Mouse (Mus musculus) stomach, embryonic 16.5 days (tissue): Measurements from ENCODE around the gene Ocln. TPM values are rescaled to one million over a fixed set of nuclear protein-coding genes. Genes with fewer than 3 reads are reported as not detected.
"Not testable (repeated sequence)": the region's sequence is repeated elsewhere in the genome, so short reads cannot be mapped to it uniquely, and the experiment has no call there.

ENCODE experiments used
- ATAC-seq: fragments of 200-750 bp; cut with Nextera tagmentation; 2 replicates; pipeline ENCODE4 v1.8.0; 2017; ENCODE audit warnings: moderate number of reproducible peaks, moderate TSS enrichment; ENCODE audit not compliant: insufficient read depth, low FRiP score
- H3K27ac ChIP-seq: fragments of 300-500 bp; sonication (generic); 2 replicates; pipeline ENCODE4 v1.5.1; 2014; ENCODE audit warnings: low read length
- H3K27me3 ChIP-seq: fragments of 300-500 bp; sonication (generic); 2 replicates; pipeline ENCODE4 v1.6.1; 2014; ENCODE audit warnings: low read length, control low read depth, mixed read lengths; ENCODE audit not compliant: control insufficient read depth, insufficient read depth
- H3K36me3 ChIP-seq: fragments of 300-500 bp; sonication (generic); 2 replicates; pipeline ENCODE4 v1.6.1; 2014; ENCODE audit warnings: low read length; ENCODE audit not compliant: control insufficient read depth, insufficient read depth
- H3K4me1 ChIP-seq: fragments of 300-500 bp; sonication (generic); 2 replicates; pipeline ENCODE4 v1.6.1; 2014; ENCODE audit warnings: low read length, control low read depth, mixed read lengths; ENCODE audit not compliant: control insufficient read depth, insufficient read depth
- H3K4me2 ChIP-seq: fragments of 300-500 bp; sonication (generic); 2 replicates; pipeline ENCODE4 v1.6.1; 2014; ENCODE audit warnings: low read depth, low read length, mixed read lengths
- H3K4me3 ChIP-seq: fragments of 300-500 bp; sonication (generic); replicated peaks from 2 replicates; pipeline ENCODE4 v1.5.1; 2014; ENCODE audit warnings: mild to moderate bottlenecking, low read length
- H3K9ac ChIP-seq: fragments of 300-500 bp; sonication (generic); 2 replicates; pipeline ENCODE4 v1.6.1; 2014; ENCODE audit warnings: low read length
- H3K9me3 ChIP-seq: fragments of 300-500 bp; sonication (generic); replicated peaks from 2 replicates; pipeline ENCODE4 v1.6.1; 2016; ENCODE audit warnings: low read length, control low read depth; ENCODE audit not compliant: control insufficient read depth
- WGBS: fragments of 180-500 bp; shearing (Covaris S2); extraction: QIAGEN DNeasy Blood & Tissue Kit; methylation state at CpG from one replicate; pipeline ENCODE4 v1.1.7; 2014; 5-methylcytosine and 5-hydroxymethylcytosine counted together
- polyA plus RNA-seq: library from polyadenylated mRNA; unstranded; fragments of >200 nt; fragmentation: Nextera tagmentation; extraction: Ambion mirVana; gene quantifications from 2 replicates; pipeline ENCODE4 v1.2.1, GENCODE M21; 2015

Ocln gene
- polyA plus RNA-seq, 1 experiment from 2014 or later, result 65.9 TPM

GRCm38 (mm10) chr13:100490424-100490823, 62.1 kb downstream of the Ocln start:
- H3K36me3 ChIP-seq, result no peaks in the 10 kb centered on the region; the same call in 1 of the 2 replicates
- H3K27me3 ChIP-seq, result no peaks in the 10 kb centered on the region
- no peaks in the 10 kb centered on the region for H3K9me3 ChIP-seq
- 85% methylated on average over 5 of the region's 5 CpGs for WGBS
- 0 out of 2 replicates have a peak overlapping the region, but pooled peaks have one; percentile 46 for H3K9ac ChIP-seq
- no peak overlapping the region for H3K27ac ChIP-seq
- ATAC-seq, result no peak
- H3K4me3 ChIP-seq, result no peak overlapping the region
- peaks cover 3% of the 10 kb centered on the region; the same call in 1 of the 2 replicates for H3K4me1 ChIP-seq
- no peak overlapping the region for H3K4me2 ChIP-seq

DNA sequence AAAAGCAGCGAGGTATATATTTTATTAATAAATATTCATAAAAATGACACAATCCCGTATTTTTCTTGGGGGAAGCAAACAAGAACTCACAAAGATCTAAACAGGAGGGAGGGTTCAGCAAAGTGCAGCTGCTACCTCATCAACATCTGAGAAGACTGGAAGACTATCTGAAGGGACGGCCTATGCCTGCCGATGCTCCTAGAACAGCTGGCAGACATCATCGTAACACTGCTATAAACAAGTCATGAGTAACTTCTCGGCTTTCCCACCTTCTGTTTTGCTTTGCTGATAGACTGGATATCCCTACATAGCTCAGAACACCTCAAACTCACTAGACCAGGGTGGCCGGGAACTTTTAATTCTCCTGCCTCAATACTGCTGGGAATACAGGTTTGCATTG, 68.9 kb downstream of the Ocln start:
- H3K27ac ChIP-seq, result no peak overlapping the region
- peaks cover 3% of the 10 kb centered on the region; the same call in 1 of the 2 replicates for H3K36me3 ChIP-seq
- H3K9ac ChIP-seq, result no peak overlapping the region
- no peak for ATAC-seq
- H3K27me3 ChIP-seq, result no peaks in the 10 kb centered on the region
- H3K4me3 ChIP-seq, result no peak overlapping the region
- H3K4me2 ChIP-seq, result no peak overlapping the region
- no peaks in the 10 kb centered on the region for H3K9me3 ChIP-seq
- H3K4me1 ChIP-seq, result no peaks in the 10 kb centered on the region
- 54% methylated on average over 7 of the region's 7 CpGs for WGBS

GRCm38 (mm10) chr13:100463527-100464222, 88.8 kb downstream of the Ocln start:
- no peak for ATAC-seq
- Histone ChIP-seq H3K27me3 (no peaks in the 10 kb centered on the region), H3K4me2 (no peak overlapping the region), H3K36me3 (peaks cover 13% of the 10 kb centered on the region), H3K9ac (no peak overlapping the region), H3K4me3 (no peak overlapping the region), H3K27ac (no peak overlapping the region), H3K9me3 (no peaks in the 10 kb centered on the region), H3K4me1 (no peaks in the 10 kb centered on the region)
- WGBS, result 71% methylated on average over 2 of the region's 2 CpGs

DNA sequence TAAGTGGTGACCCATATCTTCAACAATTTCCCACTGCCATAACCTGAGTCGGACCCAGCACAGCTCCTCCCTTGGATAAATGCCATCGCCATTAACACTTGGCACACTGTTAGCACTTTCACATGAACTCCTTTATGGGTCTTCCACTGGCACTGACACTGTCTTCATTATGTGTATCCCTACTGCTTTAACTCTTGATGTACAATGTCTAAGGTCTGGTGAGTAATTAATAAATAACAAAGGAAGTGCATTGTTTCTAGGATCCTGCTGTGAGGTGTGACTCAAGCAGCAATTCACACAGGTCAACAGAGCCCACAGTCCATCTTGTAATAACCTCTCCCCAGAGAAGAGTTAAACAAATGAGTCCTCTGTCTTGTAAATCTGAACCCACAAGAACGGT, 91.2 kb downstream of the Ocln start:
- WGBS, result 75% methylated on average over 3 of the region's 3 CpGs
- no peak for ATAC-seq
- no peak overlapping the region for H3K9ac ChIP-seq
- H3K27me3 ChIP-seq, result no peaks in the 10 kb centered on the region
- no peaks in the 10 kb centered on the region for H3K36me3 ChIP-seq
- H3K27ac ChIP-seq, result no peak overlapping the region
- H3K9me3 ChIP-seq, result no peaks in the 10 kb centered on the region
- H3K4me1 ChIP-seq, result no peaks in the 10 kb centered on the region
- no peak overlapping the region for H3K4me3 ChIP-seq
- H3K4me2 ChIP-seq, result no peak overlapping the region

- H3K4me3 ChIP-seq, H3K27ac ChIP-seq, H3K4me2 ChIP-seq, H3K36me3 ChIP-seq, H3K27me3 ChIP-seq, H3K4me1 ChIP-seq, H3K9me3 ChIP-seq, H3K9ac ChIP-seq, ATAC-seq: not testable (repeated sequence)
- 75% methylated on average over 8 of the region's 8 CpGs for WGBS
Observed at GRCm38 (mm10) chr13:100452415-100453127, 99.9 kb downstream of the Ocln start, which contains the start of gene Naip1. Naip1 (minus strand) TSS chr13:100452869.

DNA sequence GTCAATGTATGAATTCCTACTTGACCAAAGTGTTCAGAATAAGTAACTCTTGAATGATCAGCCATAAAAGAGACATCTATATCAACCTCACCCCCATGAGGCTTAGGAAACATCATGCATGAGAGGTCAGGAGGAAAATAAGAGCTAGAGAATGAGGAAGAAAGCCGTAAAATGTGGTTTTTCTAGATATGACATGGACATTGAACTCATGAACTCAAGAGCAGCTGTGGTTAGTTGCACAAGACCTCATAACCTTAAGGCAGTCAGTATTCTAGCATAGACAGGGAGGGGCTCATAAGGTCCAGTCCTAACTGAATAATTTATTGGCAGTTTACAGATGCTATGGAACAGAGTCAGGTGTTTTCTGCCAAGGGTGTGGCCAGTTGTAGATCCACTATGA, 103.0 kb downstream of the Ocln start:
- WGBS, result 84% methylated on average over 1 of the region's 1 CpGs
- no peak overlapping the region for H3K4me2 ChIP-seq
- H3K9me3 ChIP-seq, result no peaks in the 10 kb centered on the region
- H3K27ac ChIP-seq, result no peak overlapping the region
- H3K4me1 ChIP-seq, result no peaks in the 10 kb centered on the region
- ATAC-seq, result peak; percentile 47; the same call in 1 of the 2 replicates
- H3K27me3 ChIP-seq, result no peaks in the 10 kb centered on the region
- H3K4me3 ChIP-seq, result no peak overlapping the region
- H3K9ac ChIP-seq, result no peak overlapping the region
- no peaks in the 10 kb centered on the region for H3K36me3 ChIP-seq

Other genes with a start within 250 kb of the Ocln start
- gene Naip6, start 235.0 kb downstream of the Ocln start, polyA plus RNA-seq, result 1.5 and 2.1 TPM in 2 replicates
- gene Naip1, start 99.8 kb downstream of the Ocln start, polyA plus RNA-seq, result 0.91 and 1.7 TPM in 2 replicates
- 55.7 and 58.6 TPM in 2 replicates for gene Gtf2h2, start 60.1 kb downstream of the Ocln start, polyA plus RNA-seq
- gene Marveld2, start 64.3 kb upstream of the Ocln start, polyA plus RNA-seq, result 19.0 and 21.6 TPM in 2 replicates
- gene Ak6, start 98.3 kb upstream of the Ocln start, polyA plus RNA-seq, result 221 and 225 TPM in 2 replicates
- 19.0 and 21.2 TPM in 2 replicates for gene Rad17, start 98.3 kb upstream of the Ocln start, polyA plus RNA-seq
- 6.0 and 12.8 TPM in 2 replicates for gene Taf9, start 98.9 kb upstream of the Ocln start, polyA plus RNA-seq
- gene Ccdc125, start 117.0 kb upstream of the Ocln start, polyA plus RNA-seq, result 8.1 and 8.4 TPM in 2 replicates
- 69.4 and 78.0 TPM in 2 replicates for gene Cdk7, start 178.2 kb upstream of the Ocln start, polyA plus RNA-seq
- 147 and 163 TPM in 2 replicates for gene Mrps36, start 191.9 kb upstream of the Ocln start, polyA plus RNA-seq
- 24.9 and 25.7 TPM in 2 replicates for gene Cenph, start 223.2 kb upstream of the Ocln start, polyA plus RNA-seq
- gene Ccnb1, start 233.9 kb upstream of the Ocln start, polyA plus RNA-seq, result 173 and 187 TPM in 2 replicates